Comparison of ENCODE assay signal across 29 mouse cellular contexts in genomic region chr10:112896636-112897035, GRCm38 (mm10). TPM values are rescaled to one million over a fixed set of nuclear protein-coding genes. Genes with fewer than 3 reads are reported as not detected.
DNase-seq lines count a peak whose midpoint lies in the region; ATAC-seq and TF ChIP-seq lines count a peak whose summit lies in the region.
"Had no signal": no experiment of that assay in that cellular context is flagged by ENCODE, and none has a peak within 500 bp of the region (broad histone marks: within the 10 kb centered on the region; RNA-seq: fewer than 3 reads in every experiment).

No protein-coding gene starts in this region.

- TF ChIP-seq CTCF in midbrain, postnatal 0 days (IDR thresholded peaks at IDR 0.05) = no peak

- DNase-seq in midbrain, postnatal 0 days (ENCODE audit: low spot score) = no peak
- DNase-seq in NIH3T3 (ENCODE audit: low read depth) = peak; percentile 63
- DNase-seq: adrenal gland, postnatal 25 days; cerebellum, adult 2 months; cerebellum, postnatal 14 days; heart, adult 2 months; heart, postnatal 4 days; kidney, adult 11 months; kidney, postnatal 14 days; layer of hippocampus, adult 9-11 months; liver, embryonic 13.5 days; lung, adult 18-20 months; lung, postnatal 4 days; retina, postnatal 1 day; right cerebral cortex, postnatal 14 days; thymus, postnatal 4 days had no signal

- no peak overlapping the region for H3K9ac ChIP-seq in forebrain, embryonic 12.5 days
- no peak overlapping the region for H3K9ac ChIP-seq in forebrain, embryonic 15.5 days (replicated peaks)
- H3K9ac ChIP-seq in midbrain, embryonic 16.5 days (ENCODE audit: low read depth, low read length) = no peak overlapping the region
- H3K9ac ChIP-seq in midbrain, postnatal 0 days (replicated peaks; ENCODE audit: low read length, poor library complexity, severe bottlenecking) = no peak overlapping the region
- H3K9ac ChIP-seq in embryonic facial prominence, embryonic 13.5 days = no peak overlapping the region
- H3K9ac ChIP-seq: heart, embryonic 12.5 days; hindbrain, embryonic 13.5 days; limb, embryonic 15.5 days; liver, embryonic 13.5 days had no signal

- H3K4me1 ChIP-seq in forebrain, embryonic 12.5 days = no peaks in the 10 kb centered on the region
- H3K4me1 ChIP-seq in forebrain, embryonic 15.5 days = peaks cover 4% of the 10 kb centered on the region
- no peaks in the 10 kb centered on the region; the same call in 1 of the 2 replicates for H3K4me1 ChIP-seq in midbrain, embryonic 16.5 days (ENCODE audit: control insufficient read depth, insufficient read depth, low read length)
- no peaks in the 10 kb centered on the region for H3K4me1 ChIP-seq in midbrain, postnatal 0 days (ENCODE audit: insufficient read depth, low read length)
- no peaks in the 10 kb centered on the region for H3K4me1 ChIP-seq in embryonic facial prominence, embryonic 13.5 days
- H3K4me1 ChIP-seq: heart, embryonic 12.5 days; limb, embryonic 10.5 days; limb, embryonic 15.5 days; liver, embryonic 13.5 days; megakaryocyte, embryonic 14.5 days had no signal

- H3K36me3 ChIP-seq in forebrain, embryonic 12.5 days (replicated peaks) = no peaks in the 10 kb centered on the region
- no peaks in the 10 kb centered on the region for H3K36me3 ChIP-seq in forebrain, embryonic 15.5 days
- no peaks in the 10 kb centered on the region for H3K36me3 ChIP-seq in midbrain, embryonic 16.5 days (ENCODE audit: control insufficient read depth, insufficient read depth, low read length)
- H3K36me3 ChIP-seq in midbrain, postnatal 0 days (ENCODE audit: insufficient read depth, low read length) = no peaks in the 10 kb centered on the region
- no peaks in the 10 kb centered on the region for H3K36me3 ChIP-seq in embryonic facial prominence, embryonic 13.5 days
- H3K36me3 ChIP-seq: heart, embryonic 12.5 days; hindbrain, embryonic 13.5 days; limb, embryonic 10.5 days; limb, embryonic 15.5 days; liver, embryonic 13.5 days had no signal

- no peaks in the 10 kb centered on the region for H3K27me3 ChIP-seq in forebrain, embryonic 12.5 days
- no peaks in the 10 kb centered on the region for H3K27me3 ChIP-seq in forebrain, embryonic 15.5 days
- no peaks in the 10 kb centered on the region for H3K27me3 ChIP-seq in midbrain, embryonic 16.5 days (ENCODE audit: control insufficient read depth, insufficient read depth, low read depth, low read length)
- H3K27me3 ChIP-seq in midbrain, postnatal 0 days (ENCODE audit: insufficient read depth, low read length) = no peaks in the 10 kb centered on the region
- no peaks in the 10 kb centered on the region for H3K27me3 ChIP-seq in embryonic facial prominence, embryonic 13.5 days
- H3K27me3 ChIP-seq: CH12.LX; heart, embryonic 12.5 days; hindbrain, embryonic 13.5 days; limb, embryonic 15.5 days; liver, embryonic 13.5 days; megakaryocyte, embryonic 14.5 days; Patski had no signal

- no peak overlapping the region for H3K4me3 ChIP-seq in forebrain, embryonic 12.5 days (replicated peaks)
- H3K4me3 ChIP-seq in forebrain, embryonic 15.5 days = no peak overlapping the region
- H3K4me3 ChIP-seq in midbrain, embryonic 16.5 days (ENCODE audit: low read depth, low read length) = no peak overlapping the region
- H3K4me3 ChIP-seq in midbrain, postnatal 0 days (ENCODE audit: low read depth, low read length) = no peak overlapping the region
- no peak overlapping the region for H3K4me3 ChIP-seq in embryonic facial prominence, embryonic 13.5 days
- H3K4me3 ChIP-seq: heart, adult 2 months; heart, embryonic 12.5 days; hindbrain, embryonic 13.5 days; limb, embryonic 10.5 days; limb, embryonic 15.5 days; liver, embryonic 13.5 days; megakaryocyte, embryonic 14.5 days had no signal

- peak; percentile 11; the same call in 1 of the 2 replicates for ATAC-seq in forebrain, embryonic 12.5 days (ENCODE audit: low FRiP score)
- ATAC-seq in forebrain, embryonic 15.5 days (replicated peaks) = no peak
- peak; percentile 32; the same call in 1 of the 2 replicates for ATAC-seq in midbrain, embryonic 16.5 days
- no peak for ATAC-seq in midbrain, postnatal 0 days (ENCODE audit: low FRiP score)
- no peak for ATAC-seq in embryonic facial prominence, embryonic 13.5 days (ENCODE audit: insufficient number of reproducible peaks, insufficient read depth, low FRiP score, low TSS enrichment, low read depth)
- no peak for ATAC-seq in inflammation-experienced regulatory T-cells, adult 6 months
- ATAC-seq: lung, postnatal 0 days; Patski had no signal

- H3K27ac ChIP-seq in forebrain, embryonic 12.5 days = no peak overlapping the region
- no peak overlapping the region for H3K27ac ChIP-seq in forebrain, embryonic 15.5 days (replicated peaks)
- H3K27ac ChIP-seq in midbrain, embryonic 16.5 days (ENCODE audit: low read length) = no peak overlapping the region
- no peak overlapping the region for H3K27ac ChIP-seq in midbrain, postnatal 0 days (ENCODE audit: low read depth, low read length)
- no peak overlapping the region for H3K27ac ChIP-seq in embryonic facial prominence, embryonic 13.5 days
- H3K27ac ChIP-seq: heart, adult 2 months; hindbrain, embryonic 13.5 days; limb, embryonic 10.5 days; limb, embryonic 15.5 days; liver, embryonic 13.5 days had no signal

- H3K4me2 ChIP-seq in forebrain, embryonic 12.5 days = no peak overlapping the region
- H3K4me2 ChIP-seq in forebrain, embryonic 15.5 days (replicated peaks) = no peak overlapping the region
- H3K4me2 ChIP-seq in midbrain, embryonic 16.5 days (ENCODE audit: low read length) = no peak overlapping the region
- no peak overlapping the region for H3K4me2 ChIP-seq in midbrain, postnatal 0 days (ENCODE audit: low read depth, low read length, poor library complexity, severe bottlenecking)
- peak overlapping the region; percentile 16; the same call in 1 of the 2 replicates for H3K4me2 ChIP-seq in embryonic facial prominence, embryonic 13.5 days
- H3K4me2 ChIP-seq: heart, embryonic 12.5 days; hindbrain, embryonic 13.5 days; limb, embryonic 15.5 days; liver, embryonic 13.5 days had no signal

- WGBS in forebrain, embryonic 12.5 days = 24% methylated on average over 4 of the region's 4 CpGs
- WGBS in forebrain, embryonic 15.5 days = 27% methylated on average over 4 of the region's 4 CpGs
- WGBS in midbrain, embryonic 16.5 days = 21% methylated on average over 4 of the region's 4 CpGs
- 37% methylated on average over 4 of the region's 4 CpGs for WGBS in midbrain, postnatal 0 days
- 21% methylated on average over 4 of the region's 4 CpGs for WGBS in embryonic facial prominence, embryonic 13.5 days

- H3K9me3 ChIP-seq in forebrain, embryonic 12.5 days = no peaks in the 10 kb centered on the region
- no peaks in the 10 kb centered on the region for H3K9me3 ChIP-seq in forebrain, embryonic 15.5 days
- H3K9me3 ChIP-seq in midbrain, embryonic 16.5 days (replicated peaks; ENCODE audit: control insufficient read depth, low read length, poor library complexity, severe bottlenecking) = no peaks in the 10 kb centered on the region
- no peaks in the 10 kb centered on the region for H3K9me3 ChIP-seq in midbrain, postnatal 0 days (ENCODE audit: low read length)
- H3K9me3 ChIP-seq in embryonic facial prominence, embryonic 13.5 days = no peaks in the 10 kb centered on the region
- H3K9me3 ChIP-seq: heart, embryonic 12.5 days; hindbrain, embryonic 13.5 days; limb, embryonic 10.5 days; limb, embryonic 15.5 days had no signal

RNA-seq across cellular contexts. Expression of gene Atxn7l3b, which starts 32.2 kb away (rescaled TPM):
- polyA plus RNA-seq in forebrain, embryonic 12.5 days (2016; fragmentation: Nextera tagmentation; extraction: Ambion mirVana) = 357 and 385 TPM in 2 replicates
- polyA plus RNA-seq in forebrain, embryonic 15.5 days (2015; fragmentation: Nextera tagmentation; extraction: Ambion mirVana) = 391 and 395 TPM in 2 replicates
- 392 and 429 TPM in 2 replicates for polyA plus RNA-seq in midbrain, embryonic 16.5 days (2015; fragmentation: Nextera tagmentation; extraction: Ambion mirVana)
- 210 and 245 TPM in 2 replicates for total RNA-seq in midbrain, postnatal 0 days (2014; rRNA removed)
- 439 and 502 TPM in 2 replicates for polyA plus RNA-seq in midbrain, postnatal 0 days (2015; fragmentation: Nextera tagmentation; extraction: Ambion mirVana)
- polyA plus RNA-seq in embryonic facial prominence, embryonic 13.5 days (2015; fragmentation: Nextera tagmentation; extraction: Ambion mirVana) = 281 and 301 TPM in 2 replicates
- polyA plus RNA-seq in inflammation-experienced regulatory T-cells, adult 6 months (2017; shearing (Covaris generic)) = 10 to 100 TPM; 27.8 to 40.8 (median 30.6) TPM

Comparison
In these comparisons a context has a peak if more than half of its experiments do, and no peak if none do; other contexts are left out.
1. ATAC-seq: peak in forebrain, embryonic 12.5 days (single experiment) and midbrain, embryonic 16.5 days (single experiment); none in forebrain, embryonic 15.5 days (single experiment), midbrain, postnatal 0 days (single experiment), embryonic facial prominence, embryonic 13.5 days (single experiment) and inflammation-experienced regulatory T-cells, adult 6 months (single experiment).